Mouse (Mus musculus) intestine, embryonic 16.5 days (tissue): ENCODE measurements around the gene Gm4187. TPM values are rescaled to one million over a fixed set of nuclear protein-coding genes. Genes with fewer than 3 reads are reported as not detected.
"Not testable (repeated sequence)": the region's sequence is repeated elsewhere in the genome, so short reads cannot be mapped to it uniquely, and the experiment has no call there.

Source experiments
- ATAC-seq: fragments of 200-750 bp; cut with Nextera tagmentation; 2 replicates; pipeline ENCODE4 v1.8.0; 2017; ENCODE audit warnings: moderate TSS enrichment, moderate library complexity
- H3K27ac ChIP-seq: fragments of 300-500 bp; sonication (generic); 2 replicates; pipeline ENCODE4 v1.5.1; 2014; ENCODE audit warnings: mild to moderate bottlenecking, low read length
- H3K27me3 ChIP-seq: fragments of 300-500 bp; sonication (generic); replicated peaks from 2 replicates; pipeline ENCODE4 v1.6.1; 2014; ENCODE audit warnings: low read length, control low read depth, mixed read lengths; ENCODE audit not compliant: control insufficient read depth, insufficient read depth
- H3K36me3 ChIP-seq: fragments of 300-500 bp; sonication (generic); 2 replicates; pipeline ENCODE4 v1.6.1; 2014; ENCODE audit warnings: low read length, control low read depth; ENCODE audit not compliant: control insufficient read depth, insufficient read depth
- H3K4me1 ChIP-seq: fragments of 300-500 bp; sonication (generic); 2 replicates; pipeline ENCODE4 v1.6.1; 2014; ENCODE audit warnings: low read length, control low read depth, mixed read lengths; ENCODE audit not compliant: control insufficient read depth, insufficient read depth
- H3K4me2 ChIP-seq: fragments of 300-500 bp; sonication (generic); 2 replicates; pipeline ENCODE4 v1.6.1; 2014; ENCODE audit warnings: low read depth, low read length, control low read depth
- H3K4me3 ChIP-seq: fragments of 300-500 bp; sonication (generic); 2 replicates; pipeline ENCODE4 v1.5.1; 2014; ENCODE audit warnings: mild to moderate bottlenecking, low read length
- H3K9ac ChIP-seq: fragments of 300-500 bp; sonication (generic); 2 replicates; pipeline ENCODE4 v1.6.1; 2014; ENCODE audit warnings: low read depth, low read length
- H3K9me3 ChIP-seq: fragments of 300-500 bp; sonication (generic); 2 replicates; pipeline ENCODE4 v1.6.1; 2016; ENCODE audit warnings: low read length, control low read depth; ENCODE audit not compliant: control insufficient read depth
- WGBS: fragments of 180-500 bp; shearing (Covaris S2); extraction: QIAGEN DNeasy Blood & Tissue Kit; methylation state at CpG from one replicate; pipeline ENCODE4 v1.1.7; 2014; 5-methylcytosine and 5-hydroxymethylcytosine counted together
- polyA plus RNA-seq: library from polyadenylated mRNA; unstranded; fragments of >200 nt; fragmentation: Nextera tagmentation; extraction: Ambion mirVana; gene quantifications from 2 replicates; pipeline ENCODE4 v1.2.1, GENCODE M21; 2015

Gm4187 gene
- not detected in 2 replicates for polyA plus RNA-seq

GRCm38 (mm10) chr7:22329617-22330016 lies at the start of gene Gm4187:
Gene Gm4187, minus strand, starts transcription at chr7:22329717.
- H3K27ac ChIP-seq, ATAC-seq, H3K4me2 ChIP-seq, H3K4me1 ChIP-seq, H3K4me3 ChIP-seq, H3K9ac ChIP-seq, H3K9me3 ChIP-seq, H3K36me3 ChIP-seq, H3K27me3 ChIP-seq: not testable (repeated sequence)
- no CpG with 5 or more reads among the region's 2 CpGs for WGBS

DNA sequence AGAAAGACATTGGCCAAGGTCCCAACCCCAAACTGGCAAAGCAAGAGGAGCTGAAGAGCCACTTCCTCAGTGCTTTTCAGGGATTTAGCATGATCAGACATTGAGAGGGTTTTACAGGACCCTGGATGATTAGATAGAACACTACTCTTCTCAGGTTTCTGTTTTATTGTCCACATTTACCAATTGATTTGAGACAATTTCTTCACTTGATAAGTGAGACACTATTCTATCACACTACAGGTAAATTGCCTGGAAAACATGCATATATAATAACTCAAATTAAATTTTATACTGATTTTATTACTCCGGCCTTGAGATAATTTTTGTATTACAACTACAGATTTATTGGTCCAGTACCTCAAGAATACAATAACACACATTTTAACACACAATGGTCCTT lies 41.4 kb upstream of the Gm4187 start, which contains the start of gene Gm8660:
TSS of gene Gm8660 (minus strand) at position 101 of the 400 bp plus-strand sequence.
- H3K4me3 ChIP-seq, ATAC-seq: not testable (repeated sequence)
- WGBS, result no CpG with 5 or more reads among the region's 1 CpGs

More for the DNA sequence above, 41.4 kb upstream of the Gm4187 start, which contains the start of gene Gm8660:
- H3K4me1 ChIP-seq, H3K36me3 ChIP-seq, H3K9me3 ChIP-seq, H3K27ac ChIP-seq, H3K9ac ChIP-seq, H3K27me3 ChIP-seq, H3K4me2 ChIP-seq: not testable (repeated sequence)

Other genes with a start within 250 kb of the Gm4187 start
- gene Gm16451, start 211.5 kb downstream of the Gm4187 start, polyA plus RNA-seq, result not detected in 2 replicates
- gene Gm10666, start 195.0 kb downstream of the Gm4187 start, polyA plus RNA-seq, result not detected in 2 replicates
- gene Vmn1r142, start 165.7 kb downstream of the Gm4187 start, polyA plus RNA-seq, result not detected in 2 replicates
- not detected in 2 replicates for gene Vmn1r143, start 140.3 kb downstream of the Gm4187 start, polyA plus RNA-seq
- not detected in 2 replicates for gene Gm8653, start 128.5 kb downstream of the Gm4187 start, polyA plus RNA-seq
- not detected in 2 replicates for gene Gm8453, start 100.2 kb downstream of the Gm4187 start, polyA plus RNA-seq
- gene Gm8660, start 41.3 kb upstream of the Gm4187 start, polyA plus RNA-seq, result not detected in 2 replicates
- gene Vmn1r148, start 83.9 kb upstream of the Gm4187 start, polyA plus RNA-seq, result not detected in 2 replicates
- gene Vmn1r149, start 108.5 kb upstream of the Gm4187 start, polyA plus RNA-seq, result not detected in 2 replicates
- not detected in 2 replicates for gene Gm10665, start 134.4 kb upstream of the Gm4187 start, polyA plus RNA-seq
- not detected in 2 replicates for gene Vmn1r151, start 170.0 kb upstream of the Gm4187 start, polyA plus RNA-seq
- gene Vmn1r152, start 193.2 kb upstream of the Gm4187 start, polyA plus RNA-seq, result not detected in 2 replicates
- gene Gm8677, start 205.2 kb upstream of the Gm4187 start, polyA plus RNA-seq, result not detected in 2 replicates
- gene Gm4201, start 235.6 kb upstream of the Gm4187 start, polyA plus RNA-seq, result not detected in 2 replicates